11 mouse cellular contexts compared by ENCODE assay signal in the genomic region with DNA sequence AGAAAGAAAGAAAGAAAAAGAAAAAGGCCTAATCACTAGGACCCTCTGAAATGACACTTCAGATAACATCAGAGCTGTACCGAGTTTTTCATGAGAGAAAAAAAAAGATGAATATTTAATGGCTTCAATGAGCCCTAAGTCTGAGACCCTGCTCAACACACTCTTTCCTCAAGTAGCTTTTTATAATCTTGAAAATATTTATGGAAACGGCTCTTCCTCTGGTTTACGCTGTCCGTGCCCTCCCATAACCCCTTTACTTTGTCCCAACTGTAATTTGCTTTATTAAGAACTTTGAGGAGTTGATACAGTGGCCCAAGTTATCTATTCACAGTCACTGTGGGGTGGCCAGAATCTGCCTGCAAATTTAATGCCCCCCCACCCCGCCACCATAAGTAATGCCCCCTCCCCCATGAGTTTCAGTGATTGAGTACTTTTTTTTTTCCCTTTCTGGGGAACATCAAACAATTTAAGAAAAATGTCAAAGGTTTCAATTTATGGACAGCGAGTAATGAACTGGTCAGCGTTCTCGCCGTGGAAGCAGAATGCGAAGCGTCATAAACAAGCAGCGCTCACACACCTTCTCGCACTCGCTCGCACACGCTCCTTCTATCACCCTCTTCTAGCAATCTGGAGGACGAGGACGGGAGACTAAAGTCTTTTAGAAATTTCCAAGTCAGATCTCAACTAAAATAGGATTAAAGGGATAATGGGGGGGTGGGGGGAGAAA.
A peak's percentile ranks its signal among the peaks of the same experiment; 100 is the strongest.
DNase-seq lines count a peak whose midpoint lies in the region; ATAC-seq and TF ChIP-seq lines count a peak whose summit lies in the region.
"Had no signal": no experiment of that assay in that cellular context is flagged by ENCODE, and none has a peak within 500 bp of the region (broad histone marks: within the 10 kb centered on the region; RNA-seq: fewer than 3 reads in every experiment).

No protein-coding gene starts in this region.

- peak; percentile 66; the same call in 1 of the 2 replicates for TF ChIP-seq POLR2A in testis, adult 2 months (IDR thresholded peaks at IDR 0.05; ENCODE audit: control insufficient read depth, low read depth, low read length)

- H3K27me3 ChIP-seq in heart, embryonic 10.5 days (ENCODE audit: insufficient read depth, poor library complexity, severe bottlenecking) = peaks cover 50% of the 10 kb centered on the region
- peaks cover 2% of the 10 kb centered on the region for H3K27me3 ChIP-seq in testis, adult 2 months (ENCODE audit: control insufficient read depth, insufficient read depth, low read length)
- H3K27me3 ChIP-seq in limb, embryonic 13.5 days = peaks cover 80% of the 10 kb centered on the region
- peaks cover 6% of the 10 kb centered on the region; the same call in 1 of the 2 replicates for H3K27me3 ChIP-seq in stomach, postnatal 0 days (ENCODE audit: control insufficient read depth, insufficient read depth, low read length)

- no peaks in the 10 kb centered on the region for H3K36me3 ChIP-seq in heart, embryonic 10.5 days
- H3K36me3 ChIP-seq in testis, adult 2 months (ENCODE audit: control insufficient read depth, insufficient read depth, low read length) = no peaks in the 10 kb centered on the region
- no peaks in the 10 kb centered on the region for H3K36me3 ChIP-seq in limb, embryonic 13.5 days
- no peaks in the 10 kb centered on the region for H3K36me3 ChIP-seq in stomach, postnatal 0 days (ENCODE audit: control insufficient read depth, insufficient read depth, low read length)

- H3K4me3 ChIP-seq in heart, embryonic 10.5 days = peak overlapping the region; percentile 53
- peak overlapping the region; percentile 75 for H3K4me3 ChIP-seq in testis, adult 2 months (ENCODE audit: control insufficient read depth, low read depth, low read length)
- H3K4me3 ChIP-seq in limb, embryonic 13.5 days = peak overlapping the region; percentile 33
- peak overlapping the region; percentile 12; the same call in 1 of the 2 replicates for H3K4me3 ChIP-seq in stomach, postnatal 0 days (ENCODE audit: low read depth, low read length)
- H3K4me3 ChIP-seq: erythroblast, embryonic 14.5 days; myocyte had no signal

- TF ChIP-seq CTCF in testis, adult 2 months (IDR thresholded peaks at IDR 0.05; ENCODE audit: control insufficient read depth, insufficient read depth, insufficient replicate concordance, low read depth, low read length) = no peak
- no peak for TF ChIP-seq CTCF in stomach, postnatal 0 days (IDR thresholded peaks at IDR 0.05; ENCODE audit: low read depth)

- 0 out of 2 replicates have a peak overlapping the region, but pooled peaks have one; percentile 37 for H3K27ac ChIP-seq in heart, embryonic 10.5 days
- no peak overlapping the region for H3K27ac ChIP-seq in testis, adult 2 months (ENCODE audit: control insufficient read depth, insufficient read depth, low read depth, low read length)
- H3K27ac ChIP-seq in limb, embryonic 13.5 days = no peak overlapping the region
- no peak overlapping the region for H3K27ac ChIP-seq in stomach, postnatal 0 days (replicated peaks)

- 13% methylated on average over 18 of the region's 18 CpGs for WGBS in heart, embryonic 10.5 days
- 7% methylated on average over 18 of the region's 18 CpGs for WGBS in limb, embryonic 13.5 days
- 12% methylated on average over 18 of the region's 18 CpGs for WGBS in stomach, postnatal 0 days

- ATAC-seq in limb, embryonic 13.5 days (ENCODE audit: low FRiP score, low read depth) = no peak
- no peak for ATAC-seq in stomach, postnatal 0 days (ENCODE audit: low FRiP score, low TSS enrichment)
- ATAC-seq in megakaryocyte-erythroid progenitor cell, adult 5-6 weeks (replicated peaks; ENCODE audit: low FRiP score, low TSS enrichment, poor library complexity, severe bottlenecking) = no peak

- peak overlapping the region; percentile 43; the same call in 1 of the 2 replicates for H3K9ac ChIP-seq in limb, embryonic 13.5 days
- no peak overlapping the region for H3K9ac ChIP-seq in stomach, postnatal 0 days (ENCODE audit: low read length)

- no peak for DNase-seq in heart, embryonic 10.5 days (ENCODE audit: low spot score)
- DNase-seq in heart, postnatal 25 days (ENCODE audit: low spot score) = no peak
- no peak for DNase-seq in testis, postnatal 10 days (ENCODE audit: low spot score)
- DNase-seq in stomach, postnatal 0 days (ENCODE audit: low spot score) = no peak
- no peak for DNase-seq in ovary, adult 18-20 months (ENCODE audit: low spot score)
- DNase-seq: thymus, adult 18-20 months had no signal

- peaks cover 8% of the 10 kb centered on the region for H3K4me1 ChIP-seq in heart, embryonic 10.5 days
- peaks cover 7% of the 10 kb centered on the region for H3K4me1 ChIP-seq in testis, adult 2 months (ENCODE audit: control insufficient read depth, insufficient read depth, low read length)
- H3K4me1 ChIP-seq in limb, embryonic 13.5 days = peaks cover 28% of the 10 kb centered on the region
- H3K4me1 ChIP-seq in stomach, postnatal 0 days (replicated peaks; ENCODE audit: control insufficient read depth, insufficient read depth) = no peaks in the 10 kb centered on the region

- no peaks in the 10 kb centered on the region for H3K9me3 ChIP-seq in heart, embryonic 10.5 days
- H3K9me3 ChIP-seq in limb, embryonic 13.5 days = no peaks in the 10 kb centered on the region
- H3K9me3 ChIP-seq in stomach, postnatal 0 days (ENCODE audit: control insufficient read depth, low read length) = no peaks in the 10 kb centered on the region

- TF ChIP-seq EP300 in stomach, postnatal 0 days (optimal IDR thresholded peaks at IDR 0.05) = no peak

- intact Hi-C loops in heart, postnatal 25 days (cut with DNase I) = loop anchor here (5.0 to 10.0 kb wide), 2 partner anchors 508 to 796 kb away; partner anchors contain the start of gene Tbx3

- H3K4me2 ChIP-seq in limb, embryonic 13.5 days (replicated peaks) = peak overlapping the region; percentile 63
- H3K4me2 ChIP-seq in stomach, postnatal 0 days (replicated peaks; ENCODE audit: low read depth) = peak overlapping the region; percentile 38; the same call in 1 of the 2 replicates

Comparison
In these comparisons a context has a peak if more than half of its experiments do, and no peak if none do; other contexts are left out.
1. H3K4me3 ChIP-seq: peak in every context shown above with its lines; median percentile 75 in testis, adult 2 months; 53 in heart, embryonic 10.5 days; 33 in limb, embryonic 13.5 days; 12 in stomach, postnatal 0 days.